Mouse (Mus musculus) layer of hippocampus, adult 11-12 months (tissue): ENCODE measurements around the gene Sulf2.
A peak's percentile ranks its signal among the peaks of the same experiment; 100 is the strongest.

ENCODE experiments used
- DNase-seq: peaks from one replicate; pipeline ENCODE4 v3.0.0; 2022; ENCODE audit warnings: low spot score

The Sulf2 gene

GRCm38 (mm10) chr2:166175552-166176136, 20.2 kb upstream of the Sulf2 start:
- no peak for DNase-seq

DNA sequence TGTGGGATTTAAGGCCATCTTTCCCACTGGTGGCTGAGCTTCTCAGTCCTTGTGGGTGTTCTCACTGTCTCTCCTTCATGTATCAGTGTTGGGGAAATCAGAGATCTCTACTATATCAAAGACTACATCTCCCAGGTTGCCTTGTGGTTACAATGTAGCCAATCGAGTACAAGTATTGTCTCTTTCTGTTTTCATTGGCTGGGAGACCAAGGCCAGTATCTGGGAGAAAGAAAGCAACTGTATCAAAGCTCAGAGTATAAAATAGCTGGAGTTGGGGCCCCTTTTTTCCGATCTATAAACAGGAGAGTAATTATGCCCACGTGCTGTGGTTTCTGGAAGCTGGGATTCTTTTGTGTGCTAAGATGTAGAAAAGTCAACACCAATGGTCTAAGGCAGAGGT, 19.7 kb upstream of the Sulf2 start:
- no peak for DNase-seq

DNA sequence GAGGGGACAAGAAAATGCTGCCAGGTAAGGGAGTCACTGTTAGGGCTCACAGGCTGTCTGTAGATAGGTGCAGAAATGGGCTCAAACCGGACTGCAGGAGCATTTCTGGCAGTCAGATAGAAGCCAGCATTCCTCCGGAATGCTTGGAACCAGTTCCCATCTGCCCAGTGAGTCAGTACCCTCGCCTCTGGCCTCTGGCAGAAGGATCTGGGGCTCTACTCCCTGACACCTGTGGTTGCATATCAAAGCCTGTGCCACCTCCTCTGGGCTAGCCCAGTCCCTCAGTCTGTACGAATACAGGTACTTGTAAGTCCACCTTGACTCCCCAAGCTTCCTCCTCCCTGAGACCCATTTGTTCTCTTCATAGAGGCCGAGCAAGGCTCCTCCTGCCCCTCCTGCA, 17.7 kb upstream of the Sulf2 start:
- no peak for DNase-seq

GRCm38 (mm10) chr2:166170173-166170572, 14.7 kb upstream of the Sulf2 start:
- DNase-seq: no peak

DNA sequence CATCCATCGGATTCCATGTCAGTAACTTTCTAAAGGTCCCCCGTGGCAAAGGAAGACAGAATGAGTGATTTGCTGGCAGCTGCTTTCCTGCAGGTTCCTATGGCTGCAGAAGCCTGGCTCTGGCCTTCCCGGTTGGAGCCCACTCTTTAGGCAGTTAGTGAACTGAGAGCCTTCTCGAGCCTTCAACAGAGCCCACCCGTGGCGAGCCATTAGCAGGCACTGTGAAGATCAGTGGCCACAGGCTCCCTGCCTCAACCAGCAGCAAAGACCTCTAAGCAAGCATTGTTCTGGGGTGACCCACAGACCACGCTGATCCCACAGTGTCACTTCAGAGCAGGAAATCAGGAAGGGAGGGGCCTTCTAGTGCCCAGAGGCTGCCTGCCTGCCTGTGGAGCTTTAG, 13.4 kb upstream of the Sulf2 start:
- no peak for DNase-seq

DNA sequence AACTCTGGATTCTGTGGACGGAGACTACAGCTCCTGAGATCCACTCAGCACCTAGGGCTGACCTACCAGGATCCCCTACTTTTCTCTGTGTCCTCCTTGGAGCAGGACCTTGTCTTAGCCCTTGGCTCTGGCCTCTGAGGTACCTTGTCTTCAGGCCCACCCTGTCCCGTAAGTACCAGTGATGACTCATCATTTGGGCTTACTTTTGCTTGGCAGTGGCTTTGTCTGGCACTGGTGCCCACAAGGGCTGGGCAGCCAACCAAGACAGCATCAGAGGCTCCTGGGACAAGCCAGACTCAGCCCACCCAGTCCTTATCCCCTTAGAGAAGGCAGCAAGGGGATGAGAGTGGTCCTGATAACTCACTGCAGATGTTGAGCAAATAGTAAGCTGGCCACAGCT, 11.9 kb upstream of the Sulf2 start:
- DNase-seq: no peak

GRCm38 (mm10) chr2:166165396-166165795, 9.9 kb upstream of the Sulf2 start:
- no peak for DNase-seq

DNA sequence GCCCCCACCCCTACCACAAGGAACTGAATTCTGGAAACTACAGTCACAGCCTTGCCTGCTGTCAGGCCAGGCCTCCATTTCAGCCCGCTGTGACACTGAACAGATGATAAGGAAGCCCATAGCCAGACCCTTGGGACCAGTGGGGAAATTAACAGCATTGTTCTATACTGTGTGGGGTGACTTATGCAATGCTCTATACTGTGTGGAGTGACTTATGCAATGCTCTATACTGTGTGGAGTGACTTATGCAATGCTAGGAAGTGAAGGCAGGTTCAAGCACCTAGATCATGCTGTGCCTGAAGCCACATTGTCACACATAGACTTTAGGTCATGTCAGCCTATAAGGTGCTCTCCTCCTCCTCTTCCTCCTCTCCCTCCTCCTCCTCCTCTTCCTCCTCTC, 9.1 kb upstream of the Sulf2 start:
- DNase-seq: no peak

GRCm38 (mm10) chr2:166163917-166164316, 8.5 kb upstream of the Sulf2 start:
- no peak for DNase-seq

- no peak for DNase-seq
These were observed 7.8 kb upstream of the Sulf2 start for GRCm38 (mm10) chr2:166163252-166163651.

- no peak for DNase-seq
These were observed 6.7 kb upstream of the Sulf2 start for GRCm38 (mm10) chr2:166162160-166162559.

- DNase-seq: no peak
These were observed 3.8 kb upstream of the Sulf2 start for GRCm38 (mm10) chr2:166159276-166159675.

DNA sequence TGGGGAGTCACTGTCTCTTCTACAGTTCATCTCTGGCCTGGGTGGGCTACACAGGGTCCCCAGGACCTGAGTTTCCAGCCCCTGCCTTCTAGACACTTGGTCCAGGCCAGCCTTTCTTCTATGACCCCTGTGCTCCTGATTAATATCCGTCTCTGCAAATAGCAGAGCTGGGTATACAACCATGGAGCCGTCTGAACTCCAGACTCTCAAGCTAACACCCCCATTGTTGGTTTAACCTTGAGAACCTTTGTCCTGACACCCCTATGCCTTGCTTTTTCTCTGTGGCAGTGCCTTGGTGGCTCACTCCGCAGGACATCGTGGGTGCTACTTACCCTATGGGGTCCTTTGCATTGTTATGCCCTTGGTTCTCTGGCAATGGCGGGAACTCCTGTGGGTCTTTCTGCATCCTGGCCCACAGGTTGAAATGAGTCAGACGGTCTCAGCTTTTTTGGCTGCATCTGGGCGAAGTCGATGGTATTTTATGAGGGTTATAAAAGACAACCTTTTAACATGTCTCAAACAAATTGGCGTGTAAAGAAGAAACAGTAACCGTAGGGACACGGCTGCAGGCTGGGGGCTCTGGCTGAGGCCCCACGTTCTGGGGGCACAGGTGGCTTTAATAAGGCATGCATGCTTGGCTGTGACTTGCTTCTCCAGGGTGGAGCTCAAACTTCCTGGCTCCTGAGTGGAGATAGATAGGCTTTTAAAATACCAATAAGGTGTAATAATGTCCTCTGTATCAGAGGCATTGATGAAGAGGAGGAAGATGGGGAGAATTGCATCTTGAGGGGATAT, 2.5 kb upstream of the Sulf2 start:
- DNase-seq: no peak

DNA sequence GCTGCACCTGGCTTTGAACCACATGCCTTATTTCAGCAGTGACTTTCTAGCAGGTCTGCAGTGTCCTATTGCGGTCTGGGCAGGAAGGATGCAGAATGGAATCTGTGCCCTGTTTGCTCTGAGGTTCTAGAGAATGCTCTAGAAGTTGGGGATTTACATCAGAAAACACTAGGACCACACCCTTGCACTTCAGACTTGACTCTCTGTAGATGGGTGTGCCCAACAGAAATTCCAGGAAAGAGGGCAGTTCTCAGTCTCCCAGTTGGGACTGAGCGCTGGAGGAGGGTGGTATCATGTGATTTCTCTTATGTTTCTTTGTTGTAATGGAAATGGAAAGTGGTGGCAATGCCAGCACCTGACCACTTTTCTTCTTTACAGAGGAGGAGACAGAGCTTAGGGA, 1.7 kb upstream of the Sulf2 start:
- DNase-seq: no peak

DNA sequence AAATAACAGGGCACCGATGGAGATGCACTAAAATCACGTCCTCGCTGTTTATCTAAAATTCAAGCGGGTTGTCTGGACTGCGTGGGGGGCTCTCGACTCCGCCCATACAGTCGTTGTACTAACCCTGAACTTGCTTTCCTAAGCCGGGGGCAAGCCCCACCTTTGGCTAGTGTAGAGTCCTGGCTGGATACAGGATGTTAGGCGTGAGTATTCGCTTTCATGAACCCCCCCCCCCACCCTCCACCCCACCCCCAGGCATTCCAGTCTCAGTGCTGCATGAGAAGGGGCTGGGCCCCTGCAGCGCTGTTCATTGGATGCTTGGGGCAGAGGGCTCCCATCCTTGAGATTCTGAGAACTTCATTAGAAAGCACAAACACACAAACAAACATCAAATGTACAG, 659 bp upstream of the Sulf2 start:
- DNase-seq: no peak

GRCm38 (mm10) chr2:166154749-166155453, 562 bp downstream of the Sulf2 start:
- DNase-seq: peak; percentile 51

DNA sequence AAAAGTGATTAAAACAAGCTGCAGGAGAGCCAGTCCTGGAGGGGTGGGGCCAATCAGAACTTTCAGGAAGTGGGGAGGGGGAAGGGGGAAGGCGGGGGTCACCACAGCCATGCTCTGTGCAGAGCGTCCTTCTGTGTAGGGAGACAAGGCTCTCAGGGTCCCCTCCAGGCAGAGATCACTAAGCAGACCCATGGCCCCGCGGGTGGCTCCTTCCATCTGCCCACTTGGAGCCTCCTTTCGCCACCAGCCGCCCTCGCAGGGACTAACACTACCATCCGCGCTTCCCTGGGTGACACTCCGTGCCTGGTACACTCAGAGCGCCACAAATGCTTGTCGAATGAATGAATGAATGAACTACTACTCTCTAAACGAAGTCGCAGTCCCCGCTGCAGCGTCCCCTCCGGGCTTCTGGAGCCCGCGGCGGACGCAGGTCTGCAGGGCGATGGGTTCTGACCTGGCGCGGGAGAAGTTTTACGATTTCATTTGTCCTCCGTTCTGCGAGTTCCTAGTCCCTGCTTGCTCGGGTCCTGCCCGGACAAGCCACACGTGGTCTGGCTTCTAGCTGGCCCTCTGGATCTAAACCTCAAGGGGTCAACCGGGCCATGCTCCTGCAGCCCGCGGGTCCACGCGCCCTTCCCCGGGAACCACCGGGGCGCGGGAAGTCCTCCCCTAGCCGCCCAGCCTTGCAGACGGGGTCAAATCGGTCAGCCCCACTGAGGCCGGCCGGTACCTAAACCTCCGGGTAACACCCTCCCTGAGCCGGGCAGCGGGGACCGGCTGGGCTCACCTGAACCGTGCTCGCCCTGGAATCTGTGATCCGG, 1.4 kb downstream of the Sulf2 start:
- DNase-seq: peak; percentile 24

- DNase-seq: no peak
These were observed 2.1 kb downstream of the Sulf2 start for GRCm38 (mm10) chr2:166153399-166153793.

DNA sequence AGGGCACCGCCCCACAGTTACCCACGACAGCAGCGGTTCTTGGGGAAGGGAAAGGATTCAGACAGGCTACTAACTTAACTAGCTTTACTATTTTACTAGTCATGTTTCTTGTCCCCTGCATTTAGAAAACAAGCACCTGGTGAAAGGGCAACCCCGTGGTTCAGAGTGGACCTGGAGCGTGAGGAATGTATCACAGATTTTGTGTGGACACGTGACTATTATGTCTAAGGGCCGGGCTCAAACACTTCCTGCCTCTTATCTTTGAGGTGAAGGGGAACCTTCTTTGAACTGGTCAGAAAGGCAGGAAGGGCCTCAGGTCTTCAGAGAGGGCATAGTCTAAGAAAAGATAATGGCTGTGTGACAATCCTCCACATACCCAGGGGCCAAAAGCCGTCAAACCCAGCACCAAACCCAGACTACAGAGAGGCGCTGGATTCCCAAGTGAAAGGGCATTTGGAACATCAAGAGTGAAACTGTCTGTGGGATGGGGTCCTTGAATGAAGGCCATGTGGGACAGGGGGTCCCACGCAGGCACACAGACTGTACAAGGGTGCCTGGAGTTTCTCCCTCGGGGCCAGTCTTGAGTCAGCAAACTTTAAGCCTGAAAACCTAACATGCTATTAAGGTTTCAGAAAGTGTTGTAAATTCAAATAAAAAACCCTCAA, 2.6 kb downstream of the Sulf2 start:
- no peak for DNase-seq

DNA sequence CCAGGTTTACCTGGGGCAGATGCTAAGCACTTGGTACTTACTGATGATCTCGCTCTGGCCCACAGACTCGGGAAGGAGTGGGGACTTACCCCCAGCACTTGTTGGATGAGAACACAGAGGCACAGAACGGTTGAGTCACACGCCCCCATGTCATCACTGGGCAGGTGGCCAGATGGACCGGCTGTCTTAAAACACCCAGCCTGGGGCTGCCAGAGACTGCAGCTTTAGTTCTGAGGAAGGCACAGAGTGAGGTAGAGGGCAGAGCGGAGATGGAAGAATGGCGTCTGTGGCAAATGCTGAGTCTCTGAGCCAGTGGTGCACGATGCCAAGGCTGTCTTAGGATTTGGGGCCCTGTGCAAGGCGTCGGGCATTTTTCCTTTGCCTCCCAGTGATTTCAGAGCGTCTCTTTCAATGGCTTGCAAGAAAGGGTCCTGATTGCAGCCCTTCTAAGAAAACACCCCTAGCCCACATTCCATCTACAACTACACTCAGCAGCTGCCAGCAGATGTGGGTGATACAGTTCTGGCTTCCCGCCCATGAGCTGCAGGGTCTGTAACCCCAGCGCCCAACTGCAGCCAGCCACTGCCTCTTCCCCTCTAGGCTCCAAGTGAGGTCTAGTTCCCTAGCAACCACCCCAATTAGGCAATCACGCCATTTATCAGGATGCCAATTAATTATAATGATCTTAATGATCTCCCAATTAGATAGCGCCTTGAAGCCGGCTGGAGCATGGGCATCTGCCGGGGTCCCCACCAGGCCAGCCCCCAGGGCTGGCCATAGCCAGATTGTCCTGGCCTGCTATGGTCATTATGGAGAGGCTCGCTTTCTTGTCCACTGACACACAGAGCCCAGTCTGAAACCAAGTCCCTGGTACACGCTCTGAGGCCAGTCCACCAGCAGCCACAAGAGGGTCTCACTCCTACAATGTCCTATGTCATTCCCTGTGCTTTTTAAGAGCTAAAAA, 3.7 kb downstream of the Sulf2 start:
- peak; percentile 89 for DNase-seq

GRCm38 (mm10) chr2:166150584-166150983, 4.9 kb downstream of the Sulf2 start:
- DNase-seq: no peak
